Mouse (Mus musculus): ENCODE measurements around the gene Ltb4r1. TPM values are rescaled to one million over a fixed set of nuclear protein-coding genes. Genes with fewer than 3 reads are reported as not detected.

The Ltb4r1 gene
- polyA plus RNA-seq, 1 experiment from 2014 or later, result 0.66 TPM

Other genes starting within 250 kb of the Ltb4r1 start
- gene Nrl, start 241.0 kb upstream of the Ltb4r1 start, polyA plus RNA-seq (2015; fragmentation: Nextera tagmentation; extraction: Ambion mirVana), result 0.05 TPM in 1 of 2 replicates, not detected in the other
- gene Pck2, start 225.7 kb upstream of the Ltb4r1 start, polyA plus RNA-seq (2015; fragmentation: Nextera tagmentation; extraction: Ambion mirVana), result 36.8 and 42.8 TPM in 2 replicates
- gene Dcaf11, start 206.0 kb upstream of the Ltb4r1 start, polyA plus RNA-seq (2015; fragmentation: Nextera tagmentation; extraction: Ambion mirVana), result 75.1 and 75.5 TPM in 2 replicates
- 1.2 and 1.5 TPM in 2 replicates for gene A730061H03Rik, start 205.6 kb upstream of the Ltb4r1 start, polyA plus RNA-seq (2015; fragmentation: Nextera tagmentation; extraction: Ambion mirVana)
- 79.4 and 85.6 TPM in 2 replicates for gene Fitm1, start 190.3 kb upstream of the Ltb4r1 start, polyA plus RNA-seq (2015; fragmentation: Nextera tagmentation; extraction: Ambion mirVana)
- 223 and 227 TPM in 2 replicates for gene Psme1, start 187.8 kb upstream of the Ltb4r1 start, polyA plus RNA-seq (2015; fragmentation: Nextera tagmentation; extraction: Ambion mirVana)
- gene Emc9, start 180.7 kb upstream of the Ltb4r1 start, polyA plus RNA-seq (2015; fragmentation: Nextera tagmentation; extraction: Ambion mirVana), result 24.0 and 26.5 TPM in 2 replicates
- 207 TPM in 2 replicates for gene Psme2, start 174.8 kb upstream of the Ltb4r1 start, polyA plus RNA-seq (2015; fragmentation: Nextera tagmentation; extraction: Ambion mirVana)
- 15.7 and 18.6 TPM in 2 replicates for gene Rnf31, start 174.3 kb upstream of the Ltb4r1 start, polyA plus RNA-seq (2015; fragmentation: Nextera tagmentation; extraction: Ambion mirVana)
- 11.5 and 15.3 TPM in 2 replicates for gene Irf9, start 162.4 kb upstream of the Ltb4r1 start, polyA plus RNA-seq (2015; fragmentation: Nextera tagmentation; extraction: Ambion mirVana)
- 4.8 and 7.3 TPM in 2 replicates for gene Rec8, start 147.9 kb upstream of the Ltb4r1 start, polyA plus RNA-seq (2015; fragmentation: Nextera tagmentation; extraction: Ambion mirVana)
- 64.8 and 70.8 TPM in 2 replicates for gene Ipo4, start 130.0 kb upstream of the Ltb4r1 start, polyA plus RNA-seq (2015; fragmentation: Nextera tagmentation; extraction: Ambion mirVana)
- gene Gm49378, start 128.1 kb upstream of the Ltb4r1 start, polyA plus RNA-seq (2015; fragmentation: Nextera tagmentation; extraction: Ambion mirVana), result 0.59 and 0.61 TPM in 2 replicates
- gene Tm9sf1, start 122.2 kb upstream of the Ltb4r1 start, polyA plus RNA-seq (2015; fragmentation: Nextera tagmentation; extraction: Ambion mirVana), result 90.8 and 99.0 TPM in 2 replicates
- gene Tssk4, start 115.8 kb upstream of the Ltb4r1 start, polyA plus RNA-seq (2015; fragmentation: Nextera tagmentation; extraction: Ambion mirVana), result 0.22 and 0.45 TPM in 2 replicates
- 93.7 and 96.5 TPM in 2 replicates for gene Mdp1, start 105.5 kb upstream of the Ltb4r1 start, polyA plus RNA-seq (2015; fragmentation: Nextera tagmentation; extraction: Ambion mirVana)
- gene Gmpr2, start 94.0 kb upstream of the Ltb4r1 start, polyA plus RNA-seq (2015; fragmentation: Nextera tagmentation; extraction: Ambion mirVana), result 43.0 and 43.9 TPM in 2 replicates
- gene Nedd8, start 93.8 kb upstream of the Ltb4r1 start, polyA plus RNA-seq (2015; fragmentation: Nextera tagmentation; extraction: Ambion mirVana), result 444 and 466 TPM in 2 replicates
- gene Tinf2, start 84.1 kb upstream of the Ltb4r1 start, polyA plus RNA-seq (2015; fragmentation: Nextera tagmentation; extraction: Ambion mirVana), result 27.5 and 30.0 TPM in 2 replicates
- 0.45 and 0.57 TPM in 2 replicates for gene Tgm1, start 52.0 kb upstream of the Ltb4r1 start, polyA plus RNA-seq (2015; fragmentation: Nextera tagmentation; extraction: Ambion mirVana)
- gene Rabggta, start 43.7 kb upstream of the Ltb4r1 start, polyA plus RNA-seq (2015; fragmentation: Nextera tagmentation; extraction: Ambion mirVana), result 22.0 and 25.6 TPM in 2 replicates
- 71.1 and 76.3 TPM in 2 replicates for gene Dhrs1, start 20.3 kb upstream of the Ltb4r1 start, polyA plus RNA-seq (2015; fragmentation: Nextera tagmentation; extraction: Ambion mirVana)
- 21.5 and 22.7 TPM in 2 replicates for gene Nop9, start 20.3 kb upstream of the Ltb4r1 start, polyA plus RNA-seq (2015; fragmentation: Nextera tagmentation; extraction: Ambion mirVana)
- 1.3 and 1.8 TPM in 2 replicates for gene Cideb, start 7.5 kb upstream of the Ltb4r1 start, polyA plus RNA-seq (2015; fragmentation: Nextera tagmentation; extraction: Ambion mirVana)
- gene Ltb4r2, start 4.5 kb upstream of the Ltb4r1 start, polyA plus RNA-seq (2015; fragmentation: Nextera tagmentation; extraction: Ambion mirVana), result 0.20 and 0.32 TPM in 2 replicates
- gene Adcy4, start 18.1 kb downstream of the Ltb4r1 start, polyA plus RNA-seq (2015; fragmentation: Nextera tagmentation; extraction: Ambion mirVana), result 15.3 and 17.5 TPM in 2 replicates
- 17.8 and 20.8 TPM in 2 replicates for gene Ripk3, start 22.9 kb downstream of the Ltb4r1 start, polyA plus RNA-seq (2015; fragmentation: Nextera tagmentation; extraction: Ambion mirVana)
- gene Nfatc4, start 57.2 kb downstream of the Ltb4r1 start, polyA plus RNA-seq (2015; fragmentation: Nextera tagmentation; extraction: Ambion mirVana), result 9.7 and 14.4 TPM in 2 replicates
- 11.1 and 13.7 TPM in 2 replicates for gene Nynrin, start 88.0 kb downstream of the Ltb4r1 start, polyA plus RNA-seq (2015; fragmentation: Nextera tagmentation; extraction: Ambion mirVana)
- 0.59 and 0.69 TPM in 2 replicates for gene Cbln3, start 118.4 kb downstream of the Ltb4r1 start, polyA plus RNA-seq (2015; fragmentation: Nextera tagmentation; extraction: Ambion mirVana)
- 9.8 and 11.2 TPM in 2 replicates for gene Khnyn, start 119.0 kb downstream of the Ltb4r1 start, polyA plus RNA-seq (2015; fragmentation: Nextera tagmentation; extraction: Ambion mirVana)
- 59.6 and 59.9 TPM in 2 replicates for gene Sdr39u1, start 134.3 kb downstream of the Ltb4r1 start, polyA plus RNA-seq (2015; fragmentation: Nextera tagmentation; extraction: Ambion mirVana)
- gene Cma1, start 178.7 kb downstream of the Ltb4r1 start, polyA plus RNA-seq (2015; fragmentation: Nextera tagmentation; extraction: Ambion mirVana), result 8.1 and 8.3 TPM in 2 replicates
- gene Cma2, start 185.0 kb downstream of the Ltb4r1 start, polyA plus RNA-seq (2015; fragmentation: Nextera tagmentation; extraction: Ambion mirVana), result not detected in 2 replicates

Data from heart, embryonic 16.5 days (tissue).